Mouse (Mus musculus) forebrain, embryonic 16.5 days (tissue): ENCODE measurements at regions not wholly inside any gene's neighbourhood (a gene's known extent, or its start where the extent isn't known, plus 50 kb on each side); places are given as distances from the start of the nearest gene placed in this dataset.

Experiments used
- ATAC-seq: fragments of 200-750 bp; cut with Nextera tagmentation; 2 replicates; pipeline ENCODE4 v1.8.0; 2017; ENCODE audit warnings: mild to moderate bottlenecking, moderate library complexity
- H3K27ac ChIP-seq: fragments of 300-500 bp; sonication (generic); 2 replicates; pipeline ENCODE4 v1.5.1; 2014; ENCODE audit warnings: low read length, control low read depth
- H3K27me3 ChIP-seq: fragments of 300-500 bp; sonication (generic); replicated peaks from 2 replicates; pipeline ENCODE4 v1.6.1; 2014; ENCODE audit warnings: low read length; ENCODE audit not compliant: control insufficient read depth, insufficient read depth
- H3K36me3 ChIP-seq: fragments of 300-500 bp; sonication (generic); 2 replicates; pipeline ENCODE4 v1.6.1; 2014; ENCODE audit not compliant: control insufficient read depth, insufficient read depth
- H3K4me1 ChIP-seq: fragments of 300-500 bp; sonication (generic); replicated peaks from 2 replicates; pipeline ENCODE4 v1.6.1; 2014; ENCODE audit warnings: low read length; ENCODE audit not compliant: control insufficient read depth, insufficient read depth
- H3K4me2 ChIP-seq: fragments of 300-500 bp; sonication (generic); 2 replicates; pipeline ENCODE4 v1.6.1; 2014; ENCODE audit warnings: mild to moderate bottlenecking, low read length, control low read depth
- H3K4me3 ChIP-seq: fragments of 300-500 bp; sonication (generic); replicated peaks from 2 replicates; pipeline ENCODE4 v1.5.1; 2014; ENCODE audit warnings: mild to moderate bottlenecking, low read length, control low read depth
- H3K9ac ChIP-seq: fragments of 300-500 bp; sonication (generic); replicated peaks from 2 replicates; pipeline ENCODE4 v1.6.1; 2014; ENCODE audit warnings: low read depth, low read length, control low read depth
- H3K9me3 ChIP-seq: fragments of 300-500 bp; sonication (generic); 2 replicates; pipeline ENCODE4 v1.6.1; 2016; ENCODE audit warnings: low read length; ENCODE audit not compliant: control insufficient read depth
- WGBS: fragments of 180-500 bp; shearing (Covaris S2); extraction: QIAGEN DNeasy Blood & Tissue Kit; methylation state at CpG from one replicate; pipeline ENCODE4 v1.1.7; 2014; 5-methylcytosine and 5-hydroxymethylcytosine counted together

DNA sequence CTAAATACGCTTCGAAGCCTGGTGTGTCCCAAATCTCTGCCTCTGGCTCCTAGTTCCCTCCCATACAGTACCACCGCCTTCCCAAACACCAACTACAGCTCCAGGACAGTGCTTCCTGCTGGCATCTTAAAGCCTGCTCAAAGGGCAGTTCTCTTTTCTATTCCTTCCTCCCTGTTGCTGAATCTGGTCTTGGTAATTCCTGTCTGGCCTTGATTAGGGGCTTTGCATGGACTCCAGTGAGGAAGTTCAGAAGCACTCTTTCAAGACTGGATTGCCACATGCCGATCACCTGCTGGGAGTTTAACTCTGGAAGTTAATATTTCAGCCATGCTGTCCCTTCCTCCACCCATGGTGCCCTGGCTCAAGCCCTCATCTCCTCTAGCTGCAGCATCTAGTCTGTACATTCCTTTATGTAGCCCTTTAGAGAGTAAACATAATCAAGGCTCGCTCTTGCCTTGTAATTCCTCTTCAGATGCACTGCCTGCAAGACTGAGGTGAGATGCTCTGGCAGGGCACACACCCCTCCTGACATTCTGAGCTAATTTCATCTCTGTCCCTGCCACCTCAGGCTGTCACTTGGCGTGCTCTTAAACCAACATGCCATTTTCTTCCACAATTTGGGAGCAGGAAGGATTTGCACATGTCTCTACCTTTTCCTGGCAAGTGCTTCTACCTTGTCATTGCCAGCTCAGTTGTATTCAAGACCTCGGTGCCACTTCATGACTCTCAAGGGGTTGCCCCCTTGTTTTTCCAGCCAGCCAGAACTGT is 148.8 kb upstream of the Bcl6 start:
- no peaks in the 10 kb centered on the region for H3K27me3 ChIP-seq
- no peaks in the 10 kb centered on the region for H3K9me3 ChIP-seq
- H3K4me1 ChIP-seq, result no peaks in the 10 kb centered on the region
- ATAC-seq, result no peak
- H3K4me2 ChIP-seq, result no peak overlapping the region
- H3K36me3 ChIP-seq, result no peaks in the 10 kb centered on the region
- H3K9ac ChIP-seq, result no peak overlapping the region
- no peak overlapping the region for H3K4me3 ChIP-seq
- no peak overlapping the region for H3K27ac ChIP-seq
- WGBS, result 81% methylated on average over 7 of the region's 7 CpGs

DNA sequence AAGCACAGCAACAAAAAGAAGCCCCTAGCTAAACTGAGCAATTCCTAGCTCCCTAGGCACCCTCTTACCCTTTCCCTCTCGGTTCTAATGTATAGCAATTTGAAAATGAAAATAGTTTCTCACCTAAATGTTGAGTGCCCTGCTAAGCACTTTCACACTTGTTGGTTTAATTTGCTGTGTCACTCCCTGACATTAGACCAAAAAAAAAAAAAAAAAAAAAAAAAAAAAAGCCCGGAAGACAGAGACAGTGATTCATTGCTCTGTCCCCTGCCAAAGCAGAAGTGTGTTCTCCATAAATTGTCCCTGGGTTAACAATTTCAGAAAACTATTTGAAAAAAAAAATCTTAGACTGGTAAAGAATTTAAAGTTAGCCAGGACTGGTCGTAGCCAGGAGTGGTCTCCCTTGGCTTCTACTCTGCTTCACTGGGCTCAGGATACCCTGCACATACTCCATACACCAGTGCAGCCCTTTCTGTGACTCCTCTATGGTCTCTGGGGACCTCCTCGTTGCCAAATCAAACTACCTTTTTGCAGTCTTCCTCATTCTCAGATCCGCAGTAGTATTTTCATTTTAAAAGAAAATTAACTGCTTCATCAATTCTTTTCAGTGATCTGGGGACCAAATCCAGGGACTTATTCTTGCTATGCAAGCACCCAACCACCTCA is 148.0 kb upstream of the Bcl6 start:
- no peak overlapping the region for H3K27ac ChIP-seq
- H3K4me1 ChIP-seq, result no peaks in the 10 kb centered on the region
- no peak for ATAC-seq
- H3K27me3 ChIP-seq, result no peaks in the 10 kb centered on the region
- no peak overlapping the region for H3K4me2 ChIP-seq
- H3K36me3 ChIP-seq, result no peaks in the 10 kb centered on the region
- WGBS, result 60% methylated on average over 5 of the region's 5 CpGs
- H3K9ac ChIP-seq, result no peak overlapping the region
- no peaks in the 10 kb centered on the region for H3K9me3 ChIP-seq
- no peak overlapping the region for H3K4me3 ChIP-seq

DNA sequence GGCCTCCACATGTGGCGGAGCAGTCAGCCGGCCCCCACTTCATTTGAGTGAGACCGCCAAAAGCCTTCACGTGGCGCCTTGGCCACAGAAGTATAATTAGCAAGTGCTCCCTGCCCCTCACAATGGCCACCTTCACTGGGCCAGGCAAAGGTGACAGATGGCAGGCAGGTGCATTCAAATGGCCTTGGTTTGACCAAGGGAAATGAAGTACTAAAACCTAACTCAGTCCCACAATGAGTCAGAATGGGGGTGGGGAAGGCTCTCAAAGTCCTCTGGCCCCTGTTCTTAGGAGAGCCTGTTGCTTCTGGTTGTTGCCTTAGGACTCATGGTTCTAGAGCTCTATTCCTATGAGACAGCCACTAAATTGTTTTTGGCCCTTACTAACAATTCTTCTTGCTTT is 147.2 kb upstream of the Bcl6 start:
- H3K4me2 ChIP-seq, result no peak overlapping the region
- WGBS, result 91% methylated on average over 5 of the region's 5 CpGs
- H3K36me3 ChIP-seq, result no peaks in the 10 kb centered on the region
- H3K4me3 ChIP-seq, result no peak overlapping the region
- no peaks in the 10 kb centered on the region for H3K4me1 ChIP-seq
- no peak overlapping the region for H3K27ac ChIP-seq
- H3K27me3 ChIP-seq, result no peaks in the 10 kb centered on the region
- H3K9me3 ChIP-seq, result no peaks in the 10 kb centered on the region
- H3K9ac ChIP-seq, result no peak overlapping the region
- ATAC-seq, result no peak

DNA sequence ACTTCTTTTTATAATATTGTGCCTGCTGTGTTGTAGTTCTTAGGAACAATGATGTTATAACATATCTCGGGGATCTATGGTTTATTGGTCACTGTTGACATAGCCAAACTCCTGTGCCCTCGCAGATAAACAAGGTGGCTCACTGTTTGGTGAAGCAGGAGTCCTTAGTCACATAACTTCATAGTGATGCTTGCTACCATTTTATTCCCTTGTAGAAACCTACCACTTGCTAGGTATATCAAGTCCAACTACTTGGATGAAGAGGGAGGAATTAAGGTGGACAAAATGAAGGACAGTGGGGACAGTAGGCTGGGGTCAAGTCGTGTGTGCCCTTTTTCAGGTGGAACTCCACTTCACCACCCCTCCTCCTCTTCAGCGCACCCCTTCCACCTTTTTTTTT is 146.7 kb upstream of the Bcl6 start:
- H3K4me1 ChIP-seq, result no peaks in the 10 kb centered on the region
- H3K36me3 ChIP-seq, result no peaks in the 10 kb centered on the region
- H3K9ac ChIP-seq, result no peak overlapping the region
- 91% methylated on average over 4 of the region's 4 CpGs for WGBS
- no peak overlapping the region for H3K4me2 ChIP-seq
- no peaks in the 10 kb centered on the region for H3K27me3 ChIP-seq
- no peak for ATAC-seq
- H3K27ac ChIP-seq, result no peak overlapping the region
- no peak overlapping the region for H3K4me3 ChIP-seq
- H3K9me3 ChIP-seq, result no peaks in the 10 kb centered on the region

DNA sequence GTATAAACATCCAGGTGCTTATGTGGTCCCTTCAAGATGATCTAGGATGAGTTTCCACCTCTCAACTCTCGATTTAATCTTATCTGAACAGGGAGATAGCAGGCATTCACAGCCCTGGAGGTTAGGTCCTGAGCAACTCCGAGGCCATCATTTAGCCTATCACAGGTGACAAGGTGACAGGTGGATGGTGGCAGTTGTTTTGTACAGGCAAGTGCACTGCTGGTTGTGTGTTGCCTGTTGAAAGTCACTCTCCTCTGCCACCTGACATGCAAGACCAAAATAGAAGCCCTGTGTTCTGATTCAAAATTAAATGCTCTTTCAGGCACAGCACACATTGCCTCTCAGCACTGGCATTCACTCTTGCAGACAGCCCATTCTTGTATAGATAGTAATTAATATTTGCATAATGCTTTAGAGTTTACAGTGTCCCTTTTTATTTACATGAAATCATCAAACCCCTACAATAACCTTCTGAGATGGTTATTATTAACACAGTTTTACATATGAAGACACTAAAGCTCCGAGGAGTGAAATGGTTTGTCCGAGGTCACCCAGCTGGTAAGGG is 145.9 kb upstream of the Bcl6 start:
- Histone ChIP-seq H3K9ac (no peak overlapping the region), H3K9me3 (no peaks in the 10 kb centered on the region), H3K4me1 (no peaks in the 10 kb centered on the region), H3K4me2 (no peak overlapping the region), H3K27me3 (no peaks in the 10 kb centered on the region), H3K27ac (no peak overlapping the region), H3K4me3 (no peak overlapping the region), H3K36me3 (no peaks in the 10 kb centered on the region)
- ATAC-seq, result no peak
- 70% methylated on average over 4 of the region's 4 CpGs for WGBS

DNA sequence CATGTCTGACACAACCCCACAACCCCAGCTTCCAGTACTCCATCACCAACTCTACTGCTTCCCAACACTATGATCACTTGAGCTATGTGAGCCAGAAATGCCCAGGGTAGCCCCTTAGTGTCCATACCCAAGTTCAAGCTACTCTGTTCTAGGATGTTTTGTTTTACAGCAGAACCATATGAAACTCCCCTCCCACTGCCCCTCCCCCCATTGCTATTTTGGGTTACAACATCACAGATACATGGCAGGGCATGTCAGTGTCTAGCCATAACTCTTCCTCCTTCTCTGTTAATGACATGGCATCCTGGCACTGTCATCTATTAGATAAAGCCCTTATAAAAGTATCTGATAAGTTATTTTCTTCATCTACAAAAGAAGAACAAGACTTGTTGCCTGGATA is 142.0 kb upstream of the Bcl6 start:
- no peak overlapping the region for H3K9ac ChIP-seq
- H3K4me2 ChIP-seq, result no peak overlapping the region
- H3K4me3 ChIP-seq, result no peak overlapping the region
- no peaks in the 10 kb centered on the region for H3K4me1 ChIP-seq
- ATAC-seq, result no peak
- H3K27ac ChIP-seq, result no peak overlapping the region
- no peaks in the 10 kb centered on the region for H3K9me3 ChIP-seq
- no peaks in the 10 kb centered on the region for H3K36me3 ChIP-seq
- H3K27me3 ChIP-seq, result no peaks in the 10 kb centered on the region

DNA sequence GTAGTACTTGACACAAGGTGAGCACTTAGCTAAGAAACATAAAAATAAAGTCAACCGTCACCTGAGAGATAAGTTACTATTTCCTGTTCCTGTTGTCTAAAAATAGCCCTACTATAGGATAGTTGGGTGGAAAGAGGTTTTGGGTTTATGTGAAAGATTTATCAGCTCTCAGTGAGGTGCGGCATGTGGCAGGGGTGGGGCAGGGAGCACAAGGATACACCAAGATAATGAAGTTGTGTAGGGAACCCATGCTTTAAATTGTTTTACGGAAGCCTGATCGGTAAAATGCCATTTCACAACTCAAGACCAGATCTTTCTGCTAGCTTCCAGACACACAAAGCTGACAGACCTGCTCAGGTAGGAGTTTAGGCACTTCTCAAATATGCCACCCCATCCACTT is 141.0 kb upstream of the Bcl6 start:
- Histone ChIP-seq H3K9ac (no peak overlapping the region), H3K4me3 (no peak overlapping the region), H3K4me2 (no peak overlapping the region), H3K36me3 (no peaks in the 10 kb centered on the region), H3K4me1 (no peaks in the 10 kb centered on the region), H3K9me3 (no peaks in the 10 kb centered on the region), H3K27me3 (no peaks in the 10 kb centered on the region), H3K27ac (no peak overlapping the region)
- ATAC-seq, result no peak
- 95% methylated on average over 4 of the region's 4 CpGs for WGBS

DNA sequence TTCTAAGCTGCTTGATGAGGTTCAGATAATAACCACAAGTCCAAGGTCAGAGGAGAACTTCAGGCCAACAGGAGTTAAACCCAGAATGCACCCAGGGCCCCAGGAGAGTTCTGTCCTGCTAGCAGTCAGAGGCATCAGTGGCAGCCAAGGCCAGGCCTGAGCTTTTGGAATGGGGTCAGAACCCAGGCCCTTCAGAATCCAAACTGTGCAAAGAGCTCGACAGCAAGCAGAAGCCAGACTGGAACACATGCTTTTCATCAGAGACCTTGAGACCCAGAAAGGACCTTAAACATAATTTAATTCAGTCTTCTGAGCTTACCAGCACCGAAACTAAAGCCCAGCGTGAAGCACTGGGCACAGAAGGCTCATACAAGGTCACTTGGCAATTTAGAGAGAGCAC is 139.9 kb upstream of the Bcl6 start:
- Histone ChIP-seq H3K4me2 (no peak overlapping the region), H3K27ac (no peak overlapping the region), H3K9ac (no peak overlapping the region)

DNA sequence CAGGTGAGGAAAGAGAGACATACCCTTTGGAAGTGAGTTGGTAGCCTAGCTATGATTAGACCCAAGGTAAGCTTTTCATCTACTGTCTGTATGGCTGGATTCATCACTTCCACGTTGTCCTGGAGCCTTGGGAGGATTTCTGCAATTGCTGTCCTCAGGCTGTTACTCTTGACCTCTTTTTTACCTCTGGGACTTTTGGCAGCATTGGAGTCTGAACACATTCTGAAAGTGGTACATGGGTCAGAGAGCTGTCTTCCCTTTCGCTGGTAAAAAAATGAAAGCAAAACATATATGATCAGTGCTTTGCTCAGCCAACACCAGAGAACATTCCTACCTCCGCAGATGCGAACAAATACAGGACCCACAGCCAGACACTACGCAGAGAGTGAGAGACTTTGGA is 136.1 kb upstream of the Bcl6 start:
- Histone ChIP-seq H3K4me1 (no peaks in the 10 kb centered on the region), H3K4me3 (no peak overlapping the region), H3K36me3 (no peaks in the 10 kb centered on the region), H3K9ac (no peak overlapping the region), H3K4me2 (no peak overlapping the region), H3K27ac (no peak overlapping the region), H3K9me3 (no peaks in the 10 kb centered on the region), H3K27me3 (no peaks in the 10 kb centered on the region)
- ATAC-seq, result no peak
- 91% methylated on average over 5 of the region's 5 CpGs for WGBS

More for the DNA sequence above, 139.9 kb upstream of the Bcl6 start:
- ATAC-seq, result no peak
- Histone ChIP-seq H3K4me1 (no peaks in the 10 kb centered on the region), H3K36me3 (no peaks in the 10 kb centered on the region), H3K9me3 (no peaks in the 10 kb centered on the region), H3K27me3 (no peaks in the 10 kb centered on the region), H3K4me3 (no peak overlapping the region)
- 40% methylated on average over 3 of the region's 3 CpGs for WGBS
